8 mouse cellular contexts compared by ENCODE assay signal in genomic region chr9:123259896-123260610, GRCm38 (mm10). TPM values are rescaled to one million over a fixed set of nuclear protein-coding genes. Genes with fewer than 3 reads are reported as not detected.
DNase-seq lines count a peak whose midpoint lies in the region; ATAC-seq and TF ChIP-seq lines count a peak whose summit lies in the region.

No protein-coding gene starts in this region.

- peak overlapping the region; percentile 25; the same call in 1 of the 2 replicates for H3K27ac ChIP-seq in kidney, postnatal 0 days
- no peak overlapping the region for H3K27ac ChIP-seq in liver, embryonic 14.5 days
- H3K27ac ChIP-seq in neural tube, embryonic 15.5 days (replicated peaks) = peak overlapping the region; percentile 87

- H3K4me1 ChIP-seq in kidney, postnatal 0 days (replicated peaks; ENCODE audit: insufficient read depth, low read length) = 0 out of 2 replicates have a peak, but pooled peaks cover 6% of the 10 kb centered on the region
- no peaks in the 10 kb centered on the region for H3K4me1 ChIP-seq in liver, embryonic 14.5 days (replicated peaks; ENCODE audit: control insufficient read depth in 2 of 2, insufficient read depth in 2 of 2, low read length in 1 of 2)
- peaks cover 12% of the 10 kb centered on the region for H3K4me1 ChIP-seq in neural tube, embryonic 15.5 days

- WGBS in kidney, postnatal 0 days = 2% methylated on average over 90 of the region's 92 CpGs
- under 1% methylated on average over 79 of the region's 92 CpGs for WGBS in liver, embryonic 14.5 days (ENCODE audit: insufficient replicate concordance)
- under 1% methylated on average over 89 of the region's 92 CpGs for WGBS in neural tube, embryonic 15.5 days

- TF ChIP-seq EP300 in liver, embryonic 14.5 days (IDR thresholded peaks at IDR 0.05; ENCODE audit: low read depth) = no peak

- ATAC-seq in kidney, postnatal 0 days (replicated peaks; ENCODE audit: low FRiP score, low read depth) = peak; percentile 84
- peak; percentile 68 for ATAC-seq in liver, embryonic 14.5 days (ENCODE audit: insufficient read depth)
- ATAC-seq in neural tube, embryonic 15.5 days (ENCODE audit: low FRiP score) = peak; percentile 85

- peak overlapping the region; percentile 97 for H3K4me2 ChIP-seq in kidney, postnatal 0 days (ENCODE audit: low read length)
- peak overlapping the region; percentile 80 for H3K4me2 ChIP-seq in liver, embryonic 14.5 days (ENCODE audit: low read depth)
- H3K4me2 ChIP-seq in neural tube, embryonic 15.5 days = peak overlapping the region; percentile 86

- no peaks in the 10 kb centered on the region for H3K36me3 ChIP-seq in kidney, postnatal 0 days (ENCODE audit: insufficient read depth, low read length)
- no peaks in the 10 kb centered on the region for H3K36me3 ChIP-seq in liver, embryonic 14.5 days (replicated peaks; ENCODE audit: control insufficient read depth, insufficient read depth, low read depth)
- H3K36me3 ChIP-seq in neural tube, embryonic 15.5 days = no peaks in the 10 kb centered on the region

- no peaks in the 10 kb centered on the region for H3K9me3 ChIP-seq in kidney, postnatal 0 days (replicated peaks; ENCODE audit: low read length)
- no peaks in the 10 kb centered on the region for H3K9me3 ChIP-seq in liver, embryonic 14.5 days (ENCODE audit: control insufficient read depth, low read length)
- no peaks in the 10 kb centered on the region for H3K9me3 ChIP-seq in neural tube, embryonic 15.5 days (replicated peaks)

- H3K9ac ChIP-seq in kidney, postnatal 0 days (ENCODE audit: low read depth, low read length) = peak overlapping the region; percentile 60
- H3K9ac ChIP-seq in liver, embryonic 14.5 days (replicated peaks) = peak overlapping the region; percentile 48
- H3K9ac ChIP-seq in neural tube, embryonic 15.5 days (replicated peaks) = peak overlapping the region; percentile 88

- H3K4me3 ChIP-seq in kidney, postnatal 0 days (replicated peaks; ENCODE audit: low read depth, low read length) = peak overlapping the region; percentile 68
- H3K4me3 ChIP-seq in liver, embryonic 14.5 days (ENCODE audit: insufficient read depth in 1 of 2, low read depth in 2 of 2, low read length in 2 of 2) = peak overlapping the region; percentile 63 to 65
- peak overlapping the region; percentile 85 for H3K4me3 ChIP-seq in neural tube, embryonic 15.5 days (replicated peaks)

- intact Hi-C loops in gastrocnemius, postnatal 14 days (cut with DNase I; ENCODE audit: low total_unique reads) = loop anchor here (5.0 kb wide), 1 partner anchor 182 kb away; no protein-coding TSS in a partner anchor

- peak; percentile 73 for DNase-seq in retina, postnatal 1 day
- no peak for DNase-seq in retina, embryonic 14.5 days (ENCODE audit: low spot score)
- DNase-seq in c-Kit-positive CD71-negative TER-119-negative erythroid progenitor cells, embryonic 14.5 days (ENCODE audit: low read depth) = peak; percentile 28
- DNase-seq in gastrocnemius, postnatal 14 days = peak; percentile 36
- DNase-seq in kidney, postnatal 0 days (ENCODE audit: low spot score) = peak; percentile 28
- peak; percentile 7 to 36 (median 20) for DNase-seq in liver, embryonic 14.5 days (ENCODE audit: low read depth in 3 of 3, low spot score in 3 of 3)
- peak; percentile 52 for DNase-seq in thymus, postnatal 25 days

- TF ChIP-seq CTCF in kidney, postnatal 0 days (IDR thresholded peaks at IDR 0.05; ENCODE audit: low read depth) = no peak
- TF ChIP-seq CTCF in liver, embryonic 14.5 days (IDR thresholded peaks at IDR 0.05; ENCODE audit: low read depth) = no peak

- 0 out of 2 replicates have a peak, but pooled peaks cover 4% of the 10 kb centered on the region for H3K27me3 ChIP-seq in kidney, postnatal 0 days (ENCODE audit: insufficient read depth, low read length)
- H3K27me3 ChIP-seq in liver, embryonic 14.5 days (ENCODE audit: control insufficient read depth, insufficient read depth, low read length) = peaks cover 35% of the 10 kb centered on the region
- H3K27me3 ChIP-seq in neural tube, embryonic 15.5 days (replicated peaks) = peaks cover 31% of the 10 kb centered on the region; the same call in 1 of the 2 replicates

RNA-seq across cellular contexts. Expression of gene Tmem158, which starts 0.5 kb away (rescaled TPM):
- 1 to 10 TPM; 3.1 to 5.2 TPM for total RNA-seq in gastrocnemius, postnatal 14 days (2021)
- 8.2 and 12.2 TPM in 2 replicates for polyA plus RNA-seq in kidney, postnatal 0 days (2015; fragmentation: Nextera tagmentation; extraction: Ambion mirVana)
- polyA plus RNA-seq in liver, embryonic 14.5 days (2012; rRNA removed) = 3.3 and 4.2 TPM in 2 replicates
- polyA plus RNA-seq in liver, embryonic 14.5 days (2014; fragmentation: Nextera tagmentation; extraction: Ambion mirVana) = 1.8 and 2.3 TPM in 2 replicates
- polyA plus RNA-seq in neural tube, embryonic 15.5 days (2015; fragmentation: Nextera tagmentation; extraction: Ambion mirVana) = 39.1 and 49.7 TPM in 2 replicates

RNA-seq across cellular contexts. Expression of gene Cdcp1, which starts 44.2 kb away (rescaled TPM):
- not detected for total RNA-seq in gastrocnemius, postnatal 14 days (2021)
- 6.8 and 7.4 TPM in 2 replicates for polyA plus RNA-seq in kidney, postnatal 0 days (2015; fragmentation: Nextera tagmentation; extraction: Ambion mirVana)
- polyA plus RNA-seq in liver, embryonic 14.5 days (2012; rRNA removed) = 0.27 and 0.38 TPM in 2 replicates
- polyA plus RNA-seq in liver, embryonic 14.5 days (2014; fragmentation: Nextera tagmentation; extraction: Ambion mirVana) = 0.15 and 0.35 TPM in 2 replicates
- 0.19 and 2.5 TPM in 2 replicates for polyA plus RNA-seq in neural tube, embryonic 15.5 days (2015; fragmentation: Nextera tagmentation; extraction: Ambion mirVana)
